Mouse (Mus musculus): Measurements from ENCODE around the gene Tango2. TPM values are rescaled to one million over a fixed set of nuclear protein-coding genes. Genes with fewer than 3 reads are reported as not detected.

Tango2 gene
- polyA plus RNA-seq, 1 experiment: 22.2 TPM

DNA sequence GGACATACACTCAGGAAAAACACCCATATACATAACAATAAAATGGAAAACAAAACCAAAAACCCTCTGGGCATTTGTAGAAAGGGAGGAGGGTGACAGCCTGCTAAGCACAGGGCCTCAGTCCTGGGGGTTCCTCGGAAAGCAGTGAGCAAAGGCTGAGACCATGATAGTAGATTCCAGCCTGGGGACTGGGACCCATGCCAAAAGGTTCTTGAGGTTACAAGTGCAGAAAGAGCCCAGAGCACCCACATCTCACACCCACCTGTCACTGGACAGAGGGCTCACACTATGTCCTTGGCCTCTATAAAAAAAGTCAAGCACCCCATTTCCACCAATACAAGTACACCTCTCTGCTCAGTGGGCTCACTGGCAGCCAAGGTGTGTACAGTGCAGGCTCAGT, 19.4 kb downstream of the Tango2 start:
- Histone ChIP-seq H3K36me3 (ENCODE audit: control insufficient read depth, insufficient read depth) (no peaks in the 10 kb centered on the region), H3K4me3 (no peak overlapping the region), H3ac (ENCODE audit: control insufficient read depth, insufficient read length) (no peak overlapping the region), H3K27me3 (ENCODE audit: control insufficient read depth, insufficient read depth, insufficient read length) (no peaks in the 10 kb centered on the region), H3K4me2 (ENCODE audit: low read depth) (no peak overlapping the region), H3K79me2 (ENCODE audit: control insufficient read depth, insufficient read depth) (no peaks in the 10 kb centered on the region)
- TF ChIP-seq MAX (IDR thresholded peaks at IDR 0.05; ENCODE audit: low read depth): no peak
- TF ChIP-seq E2F4 (IDR thresholded peaks at IDR 0.05; ENCODE audit: insufficient read depth): no peak
- TF ChIP-seq TCF3 (IDR thresholded peaks at IDR 0.05; ENCODE audit: insufficient read length, low read depth): no peak
- no peak for TF ChIP-seq POLR2A (IDR thresholded peaks at IDR 0.05; ENCODE audit: insufficient read length, low read depth)
- no peak for TF ChIP-seq CEBPB (IDR thresholded peaks at IDR 0.05; ENCODE audit: insufficient read depth, poor library complexity, severe bottlenecking)
- TF ChIP-seq TCF12 (IDR thresholded peaks at IDR 0.05; ENCODE audit: insufficient read depth, poor library complexity, severe bottlenecking): no peak
- no peak for TF ChIP-seq SRF (IDR thresholded peaks at IDR 0.05; ENCODE audit: control insufficient read depth, insufficient read length, low read depth)
- TF ChIP-seq POLR2AphosphoS2 (IDR thresholded peaks at IDR 0.05; ENCODE audit: insufficient read length, low read depth): no peak
- no peak for TF ChIP-seq REST (IDR thresholded peaks at IDR 0.05; ENCODE audit: insufficient read depth, insufficient read length)
- TF ChIP-seq MYOD1 (IDR thresholded peaks at IDR 0.05; ENCODE audit: control insufficient read depth in 1 of 3, insufficient read length in 2 of 3, low read depth in 2 of 3): no peak
- TF ChIP-seq USF1 (IDR thresholded peaks at IDR 0.05; ENCODE audit: low read depth): no peak
- no peak for TF ChIP-seq MYOG (IDR thresholded peaks at IDR 0.05; ENCODE audit: control insufficient read depth in 1 of 3, insufficient read depth in 1 of 3, insufficient read length in 2 of 3, low read depth in 2 of 3)

DNA sequence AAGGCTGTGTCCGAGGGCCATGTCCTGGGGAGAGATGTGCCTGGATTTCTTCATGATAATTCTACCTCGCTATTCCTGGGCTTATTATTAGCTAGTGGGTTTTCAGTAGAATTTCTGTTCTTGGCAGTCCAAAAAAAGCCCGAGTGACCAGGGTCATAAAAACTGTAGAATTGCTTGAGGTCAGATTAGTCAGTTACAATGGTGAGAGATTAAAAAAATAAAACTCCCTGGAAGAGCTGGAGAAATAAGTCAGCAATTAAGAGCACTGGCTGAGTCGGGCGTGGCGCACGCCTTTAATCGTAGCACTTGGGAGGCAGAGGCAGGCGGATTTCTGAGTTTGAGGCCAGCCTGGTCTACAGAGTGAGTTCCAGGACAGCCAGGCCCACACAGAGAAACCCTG, 20.0 kb downstream of the Tango2 start:
- no peaks in the 10 kb centered on the region for H3K79me2 ChIP-seq (ENCODE audit: control insufficient read depth, insufficient read depth)
- H3K27me3 ChIP-seq (ENCODE audit: control insufficient read depth, insufficient read depth, insufficient read length): no peaks in the 10 kb centered on the region
- TF ChIP-seq MYOD1 (IDR thresholded peaks at IDR 0.05; ENCODE audit: control insufficient read depth in 1 of 3, insufficient read length in 2 of 3, low read depth in 2 of 3): no peak
- TF ChIP-seq TCF3 (IDR thresholded peaks at IDR 0.05; ENCODE audit: insufficient read length, low read depth): no peak
- no peak for TF ChIP-seq CEBPB (IDR thresholded peaks at IDR 0.05; ENCODE audit: insufficient read depth, poor library complexity, severe bottlenecking)
- TF ChIP-seq REST (IDR thresholded peaks at IDR 0.05; ENCODE audit: insufficient read depth, insufficient read length): no peak
- H3K4me3 ChIP-seq: no peak overlapping the region
- no peak overlapping the region for H3K4me2 ChIP-seq (ENCODE audit: low read depth)
- H3K36me3 ChIP-seq (ENCODE audit: control insufficient read depth, insufficient read depth): no peaks in the 10 kb centered on the region
- H3ac ChIP-seq (ENCODE audit: control insufficient read depth, insufficient read length): no peak overlapping the region

DNA sequence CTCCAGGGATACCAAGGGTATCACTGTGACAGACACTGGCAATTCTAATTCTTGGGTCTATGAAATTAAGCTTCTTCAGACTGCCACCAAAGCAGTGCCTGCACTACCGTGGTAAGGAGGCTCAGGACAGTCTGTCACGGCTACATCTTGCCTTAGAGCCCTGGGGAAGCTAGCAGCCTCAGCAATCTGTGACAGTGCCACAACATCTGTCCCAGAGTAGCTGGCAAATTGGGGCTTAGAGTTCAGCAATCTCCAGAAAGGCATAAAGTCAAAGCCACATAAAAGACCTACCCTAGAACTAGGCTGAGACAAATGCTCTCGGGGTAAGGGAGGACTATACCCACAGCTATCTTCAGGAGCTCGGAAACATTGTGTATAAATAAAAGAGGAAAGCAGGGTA, 22.2 kb downstream of the Tango2 start:
- H3K36me3 ChIP-seq (ENCODE audit: control insufficient read depth, insufficient read depth): peaks cover 4% of the 10 kb centered on the region
- no peak for TF ChIP-seq CEBPB (IDR thresholded peaks at IDR 0.05; ENCODE audit: insufficient read depth, poor library complexity, severe bottlenecking)
- no peak overlapping the region for H3K4me2 ChIP-seq (ENCODE audit: low read depth)
- H3K79me2 ChIP-seq (ENCODE audit: control insufficient read depth, insufficient read depth): no peaks in the 10 kb centered on the region
- no peak overlapping the region for H3ac ChIP-seq (ENCODE audit: control insufficient read depth, insufficient read length)
- H3K4me3 ChIP-seq: no peak overlapping the region
- no peaks in the 10 kb centered on the region for H3K27me3 ChIP-seq (ENCODE audit: control insufficient read depth, insufficient read depth, insufficient read length)

DNA sequence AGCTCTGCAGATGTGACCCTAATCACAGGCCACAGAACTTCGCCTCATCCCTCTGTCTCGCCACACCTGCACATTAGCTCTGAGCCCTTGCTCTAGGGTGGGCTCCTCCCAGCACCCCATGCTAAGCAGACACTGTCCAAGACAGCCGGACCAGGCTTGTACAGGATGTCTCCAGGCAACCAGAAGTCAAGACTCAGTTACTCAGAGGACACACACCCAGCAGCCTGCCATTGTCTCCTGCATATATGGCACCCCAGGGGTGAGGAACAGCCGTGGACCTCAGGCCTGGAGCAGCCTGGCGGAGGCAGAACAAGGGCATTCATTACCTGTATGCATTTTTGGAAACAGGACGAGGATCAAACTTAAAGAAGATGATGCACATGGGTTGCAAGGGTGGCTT, 23.9 kb downstream of the Tango2 start:
- TF ChIP-seq MYOD1 (IDR thresholded peaks at IDR 0.05; ENCODE audit: control insufficient read depth in 1 of 3, insufficient read length in 2 of 3, low read depth in 2 of 3): no peak
- TF ChIP-seq REST (IDR thresholded peaks at IDR 0.05; ENCODE audit: insufficient read depth, insufficient read length): no peak
- no peak for TF ChIP-seq USF1 (IDR thresholded peaks at IDR 0.05; ENCODE audit: low read depth)
- TF ChIP-seq E2F4 (IDR thresholded peaks at IDR 0.05; ENCODE audit: insufficient read depth): no peak
- TF ChIP-seq MYOG (IDR thresholded peaks at IDR 0.05; ENCODE audit: control insufficient read depth in 1 of 3, insufficient read depth in 1 of 3, insufficient read length in 2 of 3, low read depth in 2 of 3): no peak
- TF ChIP-seq POLR2A (IDR thresholded peaks at IDR 0.05; ENCODE audit: insufficient read length, low read depth): no peak
- TF ChIP-seq POLR2AphosphoS2 (IDR thresholded peaks at IDR 0.05; ENCODE audit: insufficient read length, low read depth): no peak
- TF ChIP-seq TCF12 (IDR thresholded peaks at IDR 0.05; ENCODE audit: insufficient read depth, poor library complexity, severe bottlenecking): no peak
- TF ChIP-seq SRF (IDR thresholded peaks at IDR 0.05; ENCODE audit: control insufficient read depth, insufficient read length, low read depth): no peak
- TF ChIP-seq CEBPB (IDR thresholded peaks at IDR 0.05; ENCODE audit: insufficient read depth, poor library complexity, severe bottlenecking): no peak
- no peak for TF ChIP-seq MAX (IDR thresholded peaks at IDR 0.05; ENCODE audit: low read depth)
- TF ChIP-seq TCF3 (IDR thresholded peaks at IDR 0.05; ENCODE audit: insufficient read length, low read depth): no peak
- no peaks in the 10 kb centered on the region for H3K79me2 ChIP-seq (ENCODE audit: control insufficient read depth, insufficient read depth)
- peaks cover 4% of the 10 kb centered on the region for H3K36me3 ChIP-seq (ENCODE audit: control insufficient read depth, insufficient read depth)
- no peaks in the 10 kb centered on the region for H3K27me3 ChIP-seq (ENCODE audit: control insufficient read depth, insufficient read depth, insufficient read length)
- H3K4me2 ChIP-seq (ENCODE audit: low read depth): no peak overlapping the region
- no peak overlapping the region for H3K4me3 ChIP-seq
- H3ac ChIP-seq (ENCODE audit: control insufficient read depth, insufficient read length): no peak overlapping the region

DNA sequence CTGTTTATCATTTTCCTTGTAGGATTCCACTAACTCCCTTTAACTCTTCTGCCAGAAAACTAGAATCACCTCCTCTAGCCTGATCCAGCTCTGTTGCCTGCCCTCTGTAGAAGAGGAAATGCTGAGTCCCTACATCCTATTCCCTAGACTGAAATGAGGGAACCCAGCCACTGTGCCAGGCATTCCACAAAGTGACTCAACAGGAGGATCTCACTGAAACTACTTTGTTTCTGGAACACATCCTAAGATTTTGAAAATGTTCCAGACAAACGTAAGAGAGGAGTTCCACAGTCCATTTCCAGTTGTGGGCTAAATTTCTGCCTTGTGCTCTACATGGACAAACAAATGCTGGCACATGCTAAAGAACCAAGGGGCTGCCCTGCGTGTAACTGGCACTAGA, 24.4 kb downstream of the Tango2 start:
- Histone ChIP-seq H3K79me2 (ENCODE audit: control insufficient read depth, insufficient read depth) (no peaks in the 10 kb centered on the region), H3K27me3 (ENCODE audit: control insufficient read depth, insufficient read depth, insufficient read length) (no peaks in the 10 kb centered on the region), H3K36me3 (ENCODE audit: control insufficient read depth, insufficient read depth) (peaks cover 4% of the 10 kb centered on the region), H3ac (ENCODE audit: control insufficient read depth, insufficient read length) (no peak overlapping the region), H3K4me3 (no peak overlapping the region), H3K4me2 (ENCODE audit: low read depth) (no peak overlapping the region)
- no peak for TF ChIP-seq MAX (IDR thresholded peaks at IDR 0.05; ENCODE audit: low read depth)
- no peak for TF ChIP-seq CEBPB (IDR thresholded peaks at IDR 0.05; ENCODE audit: insufficient read depth, poor library complexity, severe bottlenecking)
- no peak for TF ChIP-seq MYOD1 (IDR thresholded peaks at IDR 0.05; ENCODE audit: control insufficient read depth in 1 of 3, insufficient read length in 2 of 3, low read depth in 2 of 3)
- no peak for TF ChIP-seq REST (IDR thresholded peaks at IDR 0.05; ENCODE audit: insufficient read depth, insufficient read length)
- no peak for TF ChIP-seq SRF (IDR thresholded peaks at IDR 0.05; ENCODE audit: control insufficient read depth, insufficient read length, low read depth)
- TF ChIP-seq POLR2AphosphoS2 (IDR thresholded peaks at IDR 0.05; ENCODE audit: insufficient read length, low read depth): no peak
